Mouse (Mus musculus): ENCODE measurements around the gene Arhgap19.
A peak's percentile ranks its signal among the peaks of the same experiment; 100 is the strongest.

Gene Arhgap19

GRCm38 (mm10) chr19:41801742-41802369 is at the start of gene Arhgap19:
TSS of gene Arhgap19 (minus strand) at chr19:41802047.
- peak; percentile 93 for DNase-seq (ENCODE audit: low spot score)

GRCm38 (mm10) chr19:41850719-41851543 is 49.1 kb upstream of the Arhgap19 start:
- no peak for DNase-seq (ENCODE audit: low spot score)

DNA sequence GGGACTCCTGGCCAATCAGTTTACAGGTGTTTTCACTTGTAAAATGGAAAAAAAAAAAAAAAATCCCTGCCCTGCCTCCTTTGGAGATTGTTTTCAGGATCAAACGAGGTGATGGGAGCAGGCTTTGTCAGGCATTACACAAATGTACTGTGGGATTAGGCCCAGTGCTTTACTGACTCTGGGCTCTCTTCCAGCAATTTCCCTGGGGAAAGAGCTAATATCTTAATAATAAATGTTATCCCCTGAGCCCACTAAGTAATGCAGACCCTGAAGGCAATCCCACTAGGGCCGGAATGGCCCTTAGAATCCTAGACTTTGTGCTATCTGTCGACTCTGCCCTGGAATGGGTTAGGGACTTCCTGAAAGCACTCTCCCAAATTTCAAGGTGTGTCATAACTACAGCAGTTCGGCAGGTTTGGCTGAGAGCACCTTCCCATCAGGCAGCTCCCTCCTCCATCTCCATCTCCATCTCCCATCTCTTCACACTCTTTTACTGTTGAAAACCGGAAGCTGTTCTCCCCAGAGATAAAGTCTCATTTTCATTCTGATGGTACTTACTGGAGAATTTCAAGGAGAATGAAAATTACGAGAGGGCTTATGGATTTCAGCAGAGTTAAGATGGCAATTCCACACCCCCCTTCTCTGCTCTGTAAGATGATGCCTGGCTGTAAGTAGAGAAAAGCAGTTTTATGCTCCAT is 48.3 kb upstream of the Arhgap19 start:
- DNase-seq (ENCODE audit: low spot score) = no peak

DNA sequence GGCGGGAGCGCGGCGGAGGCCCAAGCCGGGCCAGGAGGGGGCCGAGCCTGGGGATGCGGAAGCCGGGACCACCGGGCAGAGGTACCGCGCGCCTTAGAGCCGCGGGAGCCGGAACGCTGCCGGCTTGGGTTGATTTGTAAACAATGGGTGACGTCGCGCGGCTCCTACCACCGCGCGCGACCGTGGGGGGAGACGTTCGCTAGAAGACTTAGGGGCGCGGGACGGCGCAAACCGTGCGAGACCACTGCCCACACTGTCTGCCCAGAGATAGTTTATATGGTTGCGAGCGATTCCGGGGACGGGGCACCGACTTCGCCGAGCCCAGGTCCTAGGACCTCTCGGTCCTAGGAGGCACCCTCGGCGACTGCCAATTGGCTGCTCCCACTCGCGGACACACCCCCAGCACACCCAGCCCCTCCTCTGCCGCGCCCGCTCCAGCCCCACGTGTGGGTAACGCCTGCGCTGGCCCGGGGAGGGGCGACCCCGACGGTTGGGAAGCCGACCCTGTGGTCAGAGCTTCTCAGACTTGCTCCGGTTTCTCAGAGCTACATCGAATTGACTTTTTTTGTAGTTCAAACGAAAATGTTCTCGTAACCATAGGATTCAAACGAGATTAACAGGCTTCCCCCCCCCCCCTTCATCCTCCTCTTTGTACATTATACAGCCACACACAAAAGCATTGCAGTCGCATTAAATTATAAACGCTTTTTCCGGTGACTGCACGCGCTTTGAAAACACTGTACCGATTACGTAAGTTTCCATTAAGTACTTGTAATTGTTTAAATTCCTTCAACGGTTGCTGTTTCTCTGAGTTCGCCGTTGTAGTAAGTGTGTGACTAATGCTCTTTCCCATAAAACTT is 46.4 kb upstream of the Arhgap19 start, which contains the start of gene Frat2:
Frat2 (minus strand) TSS at position 141 of the 860 bp plus-strand sequence.
- peak; percentile 89 for DNase-seq (ENCODE audit: low spot score)

DNA sequence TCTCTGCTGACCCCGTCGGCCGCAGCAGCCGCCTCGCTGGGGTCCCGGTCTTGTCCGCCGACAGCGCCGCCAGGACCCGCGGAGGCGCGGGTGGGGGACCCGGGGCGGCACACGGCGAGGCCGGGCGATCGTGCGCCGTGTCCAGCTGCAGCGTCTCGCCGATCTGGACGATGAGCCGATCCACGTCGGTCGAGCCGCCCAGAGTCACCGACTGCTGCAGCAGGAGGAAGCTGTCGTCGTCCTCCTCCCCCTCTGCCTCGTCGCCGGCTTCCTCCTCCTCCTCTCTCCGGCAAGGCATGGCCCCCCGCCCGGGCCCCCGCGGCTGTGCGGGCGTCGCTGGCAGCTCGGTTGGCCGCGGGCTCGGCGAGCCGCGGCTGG is 45.8 kb upstream of the Arhgap19 start:
- DNase-seq (ENCODE audit: low spot score) = peak; percentile 58

DNA sequence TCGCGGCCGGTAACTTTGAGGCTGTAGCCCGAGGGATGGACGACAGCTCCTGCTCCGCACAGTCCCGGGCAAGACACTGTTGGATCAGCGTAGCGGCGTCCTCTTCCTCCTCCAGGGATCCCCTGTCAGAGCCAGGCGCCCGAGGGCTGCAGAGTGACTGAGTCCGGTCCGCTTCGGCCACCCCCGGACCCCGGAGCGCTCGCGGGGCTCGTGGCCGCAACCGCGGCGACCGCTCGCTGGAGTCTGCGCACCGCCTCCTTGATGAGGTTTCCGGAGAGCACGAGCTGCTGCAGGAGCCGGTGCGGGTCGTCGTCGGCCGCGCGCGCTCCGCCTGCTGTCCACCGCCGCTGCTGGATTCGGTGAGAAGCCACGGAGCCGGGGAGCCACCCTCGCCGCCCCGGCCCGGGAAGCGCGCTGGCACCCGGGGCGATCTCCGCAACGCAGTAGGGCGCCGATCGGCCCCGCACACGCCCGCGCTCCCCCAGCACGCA is 45.3 kb upstream of the Arhgap19 start:
- DNase-seq (ENCODE audit: low spot score) = peak; percentile 64

GRCm38 (mm10) chr19:41846366-41847090 is 44.7 kb upstream of the Arhgap19 start:
- no peak for DNase-seq (ENCODE audit: low spot score)

- no peak for DNase-seq (ENCODE audit: low spot score)
Measured at GRCm38 (mm10) chr19:41844345-41844744, 42.5 kb upstream of the Arhgap19 start.

- no peak for DNase-seq (ENCODE audit: low spot score)
Measured at GRCm38 (mm10) chr19:41842706-41843105, 40.9 kb upstream of the Arhgap19 start.

DNA sequence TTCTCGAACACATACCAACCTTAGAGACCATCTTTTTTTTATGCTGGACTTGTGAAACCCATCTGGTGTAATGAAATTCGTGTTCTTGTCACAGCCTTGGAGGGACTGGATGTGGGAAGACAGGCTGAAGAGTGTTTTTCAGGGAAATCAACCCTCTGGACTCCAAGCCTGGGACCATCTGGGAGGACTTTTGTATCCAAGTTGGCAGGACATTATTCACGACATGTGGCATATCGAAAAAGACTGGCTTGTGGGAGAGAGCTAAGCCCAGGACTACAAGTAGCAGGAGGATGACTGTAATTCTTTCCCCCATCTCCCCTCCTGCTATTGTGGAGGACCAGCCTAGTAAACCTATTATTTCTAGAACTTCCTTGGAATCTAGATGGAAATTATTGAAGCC is 40.3 kb upstream of the Arhgap19 start:
- no peak for DNase-seq (ENCODE audit: low spot score)

DNA sequence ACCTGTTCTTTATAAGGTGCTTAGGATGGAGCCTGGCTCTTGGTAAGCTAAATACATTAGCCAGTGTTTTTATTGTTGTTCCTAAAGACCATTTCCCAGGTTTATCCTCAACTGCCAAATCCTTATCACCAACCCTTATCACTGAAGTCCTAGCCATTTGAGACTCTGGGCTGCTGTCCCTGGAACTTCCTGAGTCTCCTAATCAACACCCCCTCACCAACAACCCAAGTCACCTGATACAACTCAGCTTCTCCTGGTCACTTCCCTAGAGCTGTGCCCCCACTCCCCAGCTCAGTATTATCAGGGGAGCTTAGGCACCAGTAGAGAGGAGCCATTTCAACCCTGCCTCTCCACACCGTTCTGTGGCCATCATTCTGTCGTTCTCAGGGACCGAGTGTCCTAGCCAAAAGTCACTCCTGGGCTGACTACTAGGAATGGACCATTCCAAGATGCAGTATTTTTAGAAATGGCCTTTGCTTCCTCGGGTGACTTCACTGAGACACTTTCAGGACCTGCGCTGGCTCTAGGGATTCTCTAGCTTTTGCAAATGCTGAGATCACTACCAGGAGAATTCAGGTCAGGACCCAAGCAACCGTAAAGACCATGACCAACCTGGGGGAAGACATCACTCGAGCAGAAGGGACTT is 39.4 kb upstream of the Arhgap19 start:
- DNase-seq (ENCODE audit: low spot score) = no peak

DNA sequence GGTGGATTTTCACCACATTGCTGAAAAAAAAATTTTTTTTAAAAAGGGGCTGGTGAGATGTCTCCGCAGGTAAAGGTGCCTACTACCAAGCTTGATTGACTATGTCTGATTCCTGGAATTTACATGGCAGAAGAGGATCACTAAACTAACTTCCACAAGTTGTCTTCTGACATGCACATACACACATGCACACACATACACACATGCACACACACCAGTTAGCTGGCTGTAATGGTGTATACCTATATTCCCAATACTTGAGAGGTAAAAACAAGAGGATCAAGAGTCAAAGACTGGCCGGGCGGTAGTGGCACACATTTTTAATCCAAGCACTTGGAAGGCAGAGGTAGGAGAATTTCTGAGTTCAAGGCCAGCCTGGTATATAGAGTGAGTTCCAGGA is 37.8 kb upstream of the Arhgap19 start:
- DNase-seq (ENCODE audit: low spot score) = no peak

DNA sequence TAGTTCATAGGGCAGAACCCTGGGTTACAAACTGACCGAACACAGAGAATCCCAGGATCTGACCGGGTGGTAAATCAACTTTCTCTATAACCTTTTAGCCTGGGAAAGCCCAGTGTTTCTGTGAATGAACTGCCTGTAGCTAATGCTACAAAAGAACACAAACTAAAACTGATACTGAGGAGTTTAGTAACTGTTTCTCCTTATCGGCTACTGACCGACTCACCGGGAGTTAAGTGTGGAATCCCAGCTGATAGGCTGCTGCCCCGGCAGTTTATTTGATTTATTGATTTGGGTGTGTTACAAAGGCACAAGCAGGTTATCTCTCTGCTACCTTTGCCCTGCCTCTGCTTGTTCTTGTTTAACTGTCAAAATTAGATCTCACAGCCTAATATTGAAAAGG is 37.0 kb upstream of the Arhgap19 start:
- no peak for DNase-seq (ENCODE audit: low spot score)

- no peak for DNase-seq (ENCODE audit: low spot score)
Measured at GRCm38 (mm10) chr19:41837917-41838261, 36.0 kb upstream of the Arhgap19 start.

DNA sequence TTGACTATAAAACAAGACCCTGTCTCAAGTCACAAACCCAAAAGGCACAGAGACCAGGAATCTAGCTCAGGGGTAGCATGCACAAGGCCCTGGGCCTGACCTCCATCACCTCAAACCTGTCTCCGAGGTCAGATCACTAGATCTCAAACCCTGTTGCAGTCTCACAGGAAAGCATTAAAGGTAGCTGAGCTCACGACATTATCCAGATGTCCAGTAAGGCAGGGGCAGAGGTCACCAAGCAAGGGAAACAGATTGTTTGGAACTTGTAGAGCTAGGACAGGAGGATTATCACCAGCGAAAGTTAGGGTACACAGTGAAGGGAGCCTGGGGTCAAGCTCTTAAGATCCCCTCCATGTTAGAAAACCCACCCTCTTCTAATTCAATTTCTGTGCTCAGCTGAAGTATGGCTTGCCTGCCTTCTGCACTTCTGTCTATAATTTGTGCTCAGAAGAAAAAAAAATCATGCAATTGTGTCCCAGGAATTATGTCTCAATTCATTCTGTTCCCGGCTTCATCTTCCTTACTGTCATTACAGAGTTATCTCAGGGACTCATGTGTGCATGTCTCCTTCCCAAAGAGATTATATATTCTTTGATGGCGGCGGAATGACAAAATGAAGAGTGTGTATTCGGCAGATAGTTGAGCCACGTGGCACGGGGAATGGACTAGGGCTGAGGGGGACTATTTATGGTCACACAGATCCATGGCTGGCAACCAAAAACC is 35.5 kb upstream of the Arhgap19 start:
- DNase-seq (ENCODE audit: low spot score) = no peak

DNA sequence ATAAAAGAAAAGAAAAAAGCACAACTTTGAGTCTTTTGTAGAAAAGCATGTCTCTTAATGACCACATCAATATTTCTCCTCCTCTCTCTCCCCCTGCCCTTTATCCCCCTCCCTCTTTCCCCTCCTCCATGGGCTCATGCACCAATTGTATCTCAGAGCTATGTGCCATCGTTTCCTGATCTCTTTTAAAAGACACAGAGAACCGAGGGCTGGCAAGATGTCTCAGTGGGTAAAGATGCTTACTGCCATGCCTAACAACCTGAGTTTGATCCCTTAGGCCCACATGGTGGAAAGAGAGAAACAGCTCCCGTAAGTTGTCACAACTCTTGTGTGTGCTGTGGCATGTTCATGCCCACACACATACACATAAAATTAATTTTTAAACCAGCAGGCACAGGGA is 34.9 kb upstream of the Arhgap19 start:
- DNase-seq (ENCODE audit: low spot score) = no peak

DNA sequence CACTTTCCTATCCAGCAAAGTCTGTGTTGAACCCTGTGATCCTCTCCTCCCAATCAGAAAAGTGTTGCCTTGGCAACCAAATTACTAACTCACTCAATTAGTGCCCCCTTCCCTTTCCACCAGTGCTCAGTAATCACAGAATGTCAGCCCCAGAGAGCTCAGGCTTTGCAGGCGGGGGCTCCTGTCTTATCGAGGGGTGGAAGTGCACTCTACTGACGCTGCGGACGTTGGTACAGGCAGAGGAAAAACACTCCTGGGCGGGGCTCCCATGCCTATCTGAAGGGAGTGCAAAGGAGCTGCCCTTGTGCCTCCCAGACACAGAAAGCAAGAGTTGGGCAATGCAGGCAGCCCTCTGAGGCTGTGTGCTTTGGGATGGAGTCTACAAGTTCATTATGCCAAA is 34.0 kb upstream of the Arhgap19 start:
- DNase-seq (ENCODE audit: low spot score) = peak; percentile 48

DNA sequence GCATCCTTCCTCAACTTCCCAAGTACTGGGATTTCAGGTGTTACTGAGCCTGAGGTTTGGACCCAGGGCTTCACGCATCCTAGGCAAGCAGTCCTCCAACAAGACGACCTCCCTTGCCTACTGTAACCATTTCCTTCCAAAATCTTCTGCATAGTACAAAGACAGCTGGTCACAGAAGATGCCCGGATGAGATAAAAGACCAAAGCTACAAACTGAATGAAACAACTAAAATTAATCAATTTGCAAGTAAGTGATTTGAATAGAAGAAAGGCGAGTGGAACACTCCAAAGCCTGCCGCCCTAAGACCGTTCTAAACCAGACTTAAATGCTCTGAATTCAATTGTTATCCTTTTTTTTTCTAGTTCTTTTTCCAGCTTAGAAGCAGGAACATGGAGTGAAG is 33.6 kb upstream of the Arhgap19 start:
- no peak for DNase-seq (ENCODE audit: low spot score)

DNA sequence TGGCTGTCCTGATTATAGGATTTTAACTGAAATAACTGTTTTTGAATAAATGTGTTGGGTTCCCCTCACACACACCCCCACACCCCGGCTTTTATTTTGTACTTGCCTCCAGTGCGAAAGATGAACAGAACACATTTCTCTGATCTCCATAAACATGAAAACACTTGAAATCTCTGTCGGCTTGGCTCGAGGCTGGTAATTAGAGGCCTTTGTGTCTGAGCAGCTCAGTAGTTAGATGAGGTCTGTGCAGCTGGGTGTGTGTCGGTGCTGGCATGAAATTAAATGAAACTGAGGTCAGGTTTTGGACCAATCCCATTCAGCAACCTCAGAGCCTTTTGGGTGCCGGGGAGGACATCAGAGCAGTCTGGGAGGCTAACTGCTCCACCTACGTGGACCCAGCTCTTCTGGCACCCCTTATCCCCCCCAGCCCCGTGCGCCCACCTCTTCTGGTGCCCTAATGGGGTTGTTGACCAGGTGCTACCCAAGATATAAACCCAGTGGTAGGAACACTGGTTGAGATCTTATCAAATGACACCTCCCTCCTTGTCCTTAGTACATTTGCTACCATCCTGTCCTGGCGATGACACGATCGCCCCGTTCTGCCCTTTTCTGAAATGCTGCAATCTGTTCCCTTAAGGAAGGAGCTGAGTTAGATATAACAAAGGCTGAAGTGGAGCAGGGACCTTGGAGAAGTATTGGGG is 30.8 kb upstream of the Arhgap19 start:
- no peak for DNase-seq (ENCODE audit: low spot score)
